Mouse (Mus musculus): ENCODE measurements around the gene Mpv17l. TPM values are rescaled to one million over a fixed set of nuclear protein-coding genes. Genes with fewer than 3 reads are reported as not detected.
"Not testable (repeated sequence)": the region's sequence is repeated elsewhere in the genome, so short reads cannot be mapped to it uniquely, and the experiment has no call there.

Mpv17l gene
- total RNA-seq, 2 experiments from 2014 or later, result 73.7 to 74.7 TPM

GRCm38 (mm10) chr16:13927456-13928075 lies 24.6 kb downstream of the Mpv17l start:
- DNase-seq (ENCODE audit: low spot score in 2 of 2), result no peak

GRCm38 (mm10) chr16:13940139-13940846 lies 37.3 kb downstream of the Mpv17l start:
- DNase-seq (ENCODE audit: low spot score in 2 of 2), result peak; percentile 74 to 81

- no peak for DNase-seq (ENCODE audit: low spot score in 2 of 2)
Observed at GRCm38 (mm10) chr16:13940847-13941395, 38.0 kb downstream of the Mpv17l start.

- no peak for DNase-seq (ENCODE audit: low spot score in 2 of 2)
Observed at GRCm38 (mm10) chr16:13944178-13944577, 41.2 kb downstream of the Mpv17l start.

GRCm38 (mm10) chr16:13944752-13945151 lies 41.8 kb downstream of the Mpv17l start:
- no peak for DNase-seq (ENCODE audit: low spot score in 2 of 2)

DNA sequence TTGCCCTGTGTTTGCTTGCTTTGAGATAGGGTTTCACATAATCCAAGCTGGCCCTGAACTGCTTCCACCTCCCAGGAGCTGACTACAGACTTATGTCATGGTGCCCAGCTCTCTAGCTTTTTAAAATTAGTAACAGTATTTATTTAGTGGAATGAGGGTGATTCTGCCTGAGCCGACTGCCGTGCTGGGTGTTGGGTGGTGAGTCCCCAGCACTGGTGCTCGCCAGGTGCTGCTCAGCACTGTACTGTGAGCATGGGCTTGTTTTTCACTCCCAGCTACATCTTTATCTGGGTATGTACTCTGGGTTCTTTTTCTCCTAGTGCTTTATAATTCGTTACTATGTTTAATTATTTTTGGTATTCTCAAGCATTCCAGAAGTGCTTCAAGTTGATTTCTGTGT lies 42.2 kb downstream of the Mpv17l start:
- no peak for DNase-seq (ENCODE audit: low spot score in 2 of 2)

DNA sequence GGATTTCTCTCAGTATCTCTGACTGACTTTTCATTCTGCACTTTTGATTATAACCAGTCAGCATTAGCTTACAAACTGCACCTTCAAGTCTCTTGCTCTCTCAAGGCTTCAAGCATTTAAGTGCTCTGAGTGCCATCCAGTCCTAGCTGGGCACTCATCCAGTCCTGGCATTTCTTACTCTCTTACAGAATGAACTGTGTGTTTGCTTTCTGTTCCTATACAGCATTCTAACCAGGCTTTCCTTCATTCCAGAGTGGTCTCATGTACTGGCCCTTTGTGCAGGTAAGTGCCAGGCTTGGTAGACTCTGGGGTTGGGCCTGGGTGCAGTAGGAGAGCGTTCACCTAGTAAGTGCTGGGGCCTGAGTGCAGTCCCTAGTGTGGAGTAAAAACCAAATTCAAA lies 43.3 kb downstream of the Mpv17l start:
- DNase-seq (ENCODE audit: low spot score in 2 of 2), result no peak

DNA sequence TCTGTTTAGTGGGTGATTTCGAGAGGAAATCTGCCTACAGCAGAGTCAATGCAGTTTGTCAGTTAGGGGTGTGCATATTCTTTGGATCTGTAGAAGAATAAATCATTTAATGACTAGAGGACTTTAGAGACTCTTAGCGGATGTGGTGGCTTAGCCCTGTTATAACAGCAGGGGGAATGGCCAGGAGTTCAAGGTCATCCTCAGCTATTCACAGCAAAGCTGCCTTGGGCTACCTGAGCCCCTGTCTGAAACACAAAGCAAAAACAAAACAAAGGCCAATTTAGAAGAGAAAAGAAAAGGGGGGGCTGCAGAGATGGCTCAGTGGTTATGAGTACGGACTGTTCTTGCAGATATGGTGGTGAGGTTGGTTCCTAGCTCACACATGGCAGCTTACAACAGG lies 48.3 kb downstream of the Mpv17l start:
- DNase-seq (ENCODE audit: low spot score in 2 of 2), result no peak

- no peak for DNase-seq (ENCODE audit: low spot score in 2 of 2)
Observed at GRCm38 (mm10) chr16:13962053-13962452, 59.1 kb downstream of the Mpv17l start.

- no peak for DNase-seq (ENCODE audit: low spot score in 2 of 2)
Observed at GRCm38 (mm10) chr16:13969096-13969495, 66.1 kb downstream of the Mpv17l start.

DNA sequence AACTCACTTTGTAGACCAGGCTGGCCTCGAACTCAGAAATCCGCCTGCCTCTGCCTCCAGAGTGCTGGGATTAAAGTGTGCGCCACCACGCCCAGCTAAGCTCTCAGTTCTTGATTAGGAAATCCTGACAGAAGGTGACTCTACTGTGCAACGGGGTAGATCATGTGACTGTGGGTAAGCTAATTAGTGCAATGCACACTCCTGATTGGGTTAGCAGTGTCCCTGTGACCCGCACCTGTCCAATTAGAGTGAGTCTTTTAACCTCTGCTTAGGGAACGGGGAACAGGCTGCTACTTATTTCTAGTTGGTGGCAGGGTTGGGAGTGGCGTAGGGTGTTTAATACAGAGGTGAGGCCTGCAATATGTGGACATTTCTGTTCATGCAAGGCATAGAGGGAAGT lies 69.1 kb downstream of the Mpv17l start:
- no peak for DNase-seq (ENCODE audit: low spot score in 2 of 2)

DNA sequence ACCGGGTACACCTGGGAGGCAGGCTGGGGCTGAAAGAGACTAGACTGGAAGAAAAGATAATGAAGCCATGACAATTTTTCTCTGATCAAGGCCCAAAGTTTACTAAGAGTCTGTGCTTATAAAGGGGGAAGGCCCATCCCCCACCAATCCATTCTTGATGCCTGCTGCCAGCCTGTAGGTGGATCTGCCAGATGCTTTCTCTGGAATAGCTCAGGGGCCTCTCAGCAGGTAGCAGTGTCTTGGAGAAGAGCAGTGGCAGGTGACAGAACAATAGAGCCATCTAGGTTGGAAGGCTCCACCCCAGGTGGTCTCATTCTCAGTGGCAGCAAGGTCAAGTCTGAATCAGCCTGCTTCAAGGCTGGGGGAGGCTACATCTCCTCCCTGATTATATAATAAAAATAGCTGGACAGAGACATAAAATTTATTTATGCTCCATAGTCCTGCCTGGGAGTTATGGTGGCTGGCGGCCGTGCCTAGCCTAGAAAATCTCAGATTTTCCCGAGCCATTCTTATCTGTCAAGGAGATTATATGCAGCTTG lies 73.5 kb downstream of the Mpv17l start:
- not testable (repeated sequence) for DNase-seq (ENCODE audit: low spot score in 2 of 2)

DNA sequence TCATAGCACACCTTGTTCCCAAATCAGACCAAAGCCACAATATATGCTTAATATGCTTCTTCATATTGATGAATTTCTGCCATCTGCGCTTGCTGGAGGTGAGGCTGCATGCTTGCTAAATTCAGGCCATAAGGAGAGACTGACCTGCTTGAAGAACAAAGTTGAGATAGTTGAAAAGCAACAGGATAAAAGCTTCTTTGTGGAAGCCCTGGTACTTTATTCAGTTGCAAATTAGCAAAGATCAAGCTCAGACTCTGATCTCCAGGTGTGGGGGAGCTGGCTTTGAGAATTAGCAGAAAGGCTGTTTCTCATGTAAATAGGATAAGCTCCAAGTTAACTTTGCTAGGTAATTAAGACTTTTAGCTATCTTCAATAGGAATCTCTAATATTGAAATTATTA lies 74.1 kb downstream of the Mpv17l start:
- not testable (repeated sequence) for DNase-seq (ENCODE audit: low spot score in 2 of 2)

- DNase-seq (ENCODE audit: low spot score in 2 of 2), result not testable (repeated sequence)
Observed at GRCm38 (mm10) chr16:13981726-13982125, 78.8 kb downstream of the Mpv17l start.

- DNase-seq (ENCODE audit: low spot score in 2 of 2), result no peak
Observed at GRCm38 (mm10) chr16:13983161-13983560, 80.2 kb downstream of the Mpv17l start.

- DNase-seq (ENCODE audit: low spot score in 2 of 2), result no peak
Observed at GRCm38 (mm10) chr16:13986197-13986573, 83.2 kb downstream of the Mpv17l start.

DNA sequence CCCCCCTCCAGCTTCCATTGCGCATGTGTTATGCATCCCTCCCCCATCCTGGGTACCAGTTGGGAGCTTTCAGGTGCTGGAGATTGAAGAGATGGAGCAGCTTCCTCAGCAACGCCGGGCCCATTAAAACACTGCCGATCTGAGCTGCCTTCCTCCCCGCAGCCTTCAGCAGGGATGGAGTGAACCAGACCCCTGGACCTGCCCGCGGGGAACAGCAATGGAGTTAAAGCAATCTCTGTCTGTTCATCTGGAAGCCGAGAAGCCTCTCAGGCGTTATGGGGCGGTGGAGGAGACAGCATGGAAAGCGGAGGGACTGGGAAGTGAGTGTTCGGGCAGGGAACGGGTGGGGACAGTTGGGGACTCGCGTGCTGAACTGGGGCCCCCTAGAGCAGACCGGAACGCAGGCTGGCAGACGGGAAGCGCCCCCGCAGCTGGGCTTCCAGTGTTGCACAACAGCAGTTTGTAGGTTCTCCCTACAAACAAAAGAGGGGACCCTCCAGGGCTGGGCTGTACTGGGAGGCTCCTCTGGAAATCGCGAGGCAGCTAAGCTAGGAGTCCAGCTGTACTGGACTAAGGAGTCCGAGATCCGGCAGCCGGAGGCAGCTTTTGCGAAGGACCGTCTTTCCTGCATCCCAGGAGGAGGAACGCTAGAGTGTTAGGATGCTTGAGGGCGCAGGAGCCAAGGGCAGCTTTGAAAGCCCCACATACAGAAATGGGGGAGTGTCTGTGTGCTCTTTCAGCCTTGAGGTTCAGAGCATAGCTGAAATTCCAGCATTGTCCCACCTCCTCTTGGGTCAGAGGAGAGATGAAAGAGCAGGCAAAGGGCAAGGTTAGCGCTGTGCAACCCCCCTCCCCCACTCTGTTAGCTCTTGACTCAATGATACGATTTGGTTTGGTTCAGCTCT lies 83.9 kb downstream of the Mpv17l start, which contains the start of the genes 2900011O08Rik and Ifitm7:
2900011O08Rik (plus strand) TSS at position 31 of the 905 bp plus-strand sequence.
Ifitm7 (minus strand) TSS at position 315 of the 905 bp plus-strand sequence.
- peak; percentile 53 to 70 for DNase-seq (ENCODE audit: low spot score in 2 of 2)

DNA sequence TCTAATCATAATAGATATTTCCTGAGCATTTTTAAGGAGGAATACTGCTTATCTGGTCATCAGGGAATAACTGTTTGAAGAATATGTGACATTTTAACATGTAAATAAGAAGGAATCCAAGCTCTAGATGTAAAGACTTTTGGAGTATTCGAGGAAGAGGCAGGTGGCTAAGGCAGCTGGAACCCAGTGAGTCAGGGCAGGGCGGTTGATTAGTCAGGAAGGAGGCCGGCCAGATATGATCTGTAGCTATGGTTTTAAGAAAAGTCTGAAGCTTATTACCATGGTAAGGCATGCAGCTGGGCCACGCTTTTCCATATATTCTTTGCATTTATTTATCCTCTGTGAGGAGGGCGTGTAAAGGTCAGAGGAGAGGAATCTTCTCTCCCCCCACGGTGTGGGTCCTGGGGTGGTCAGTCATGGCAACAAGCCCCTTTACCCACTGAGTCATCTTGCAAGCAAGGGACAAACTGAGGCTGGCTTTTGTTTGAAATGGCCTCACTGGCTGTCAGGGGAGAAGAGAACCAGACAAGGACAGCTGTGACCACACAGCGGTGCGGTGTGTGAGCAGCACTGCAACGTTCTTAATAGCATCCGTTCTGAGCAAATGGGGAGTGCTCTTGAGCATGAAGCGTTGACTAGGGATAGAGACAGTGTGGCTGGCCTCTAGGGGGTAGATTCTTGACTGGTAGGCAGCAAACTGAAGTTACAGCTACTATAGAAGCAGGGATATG lies 89.7 kb downstream of the Mpv17l start:
- DNase-seq (ENCODE audit: low spot score in 2 of 2), result no peak

- DNase-seq (ENCODE audit: low spot score in 2 of 2), result no peak
Observed at GRCm38 (mm10) chr16:13994076-13994475, 91.1 kb downstream of the Mpv17l start.

- DNase-seq (ENCODE audit: low spot score in 2 of 2), result no peak
Observed at GRCm38 (mm10) chr16:13994502-13994901, 91.5 kb downstream of the Mpv17l start.

Data from layer of hippocampus, postnatal 10 days (tissue).